ENCODE assay signal across 8 mouse cellular contexts in the genomic region with DNA sequence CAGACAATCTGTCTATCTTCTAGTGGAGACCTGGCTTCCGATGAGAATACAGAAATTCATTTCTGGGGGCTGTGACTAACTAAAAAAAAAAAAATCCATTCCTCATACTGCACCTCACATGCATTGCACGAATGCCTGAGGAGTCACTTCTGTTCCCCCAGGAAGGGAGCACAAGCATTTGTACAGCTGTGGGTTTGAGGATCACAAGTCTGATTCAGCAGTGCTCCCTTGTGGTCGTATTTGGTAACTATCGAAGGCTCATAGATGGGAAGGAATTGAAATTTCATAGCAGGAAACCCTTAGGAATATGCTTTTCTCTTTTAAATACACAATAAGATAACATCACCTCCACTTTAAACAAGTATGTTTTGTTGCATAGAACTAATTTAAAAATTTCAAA. TPM values are rescaled to one million over a fixed set of nuclear protein-coding genes. Genes with fewer than 3 reads are reported as not detected.
A peak's percentile ranks its signal among the peaks of the same experiment; 100 is the strongest.
DNase-seq lines count a peak whose midpoint lies in the region; ATAC-seq and TF ChIP-seq lines count a peak whose summit lies in the region.

No protein-coding gene starts in this region.

- WGBS in bone marrow, adult 2 months = 8% methylated on average over 4 of the region's 4 CpGs
- 36% methylated on average over 4 of the region's 4 CpGs for WGBS in forebrain, embryonic 13.5 days
- 28% methylated on average over 4 of the region's 4 CpGs for WGBS in hindbrain, embryonic 14.5 days
- WGBS in midbrain, embryonic 15.5 days = 26% methylated on average over 4 of the region's 4 CpGs

- TF ChIP-seq CTCF in bone marrow, adult 2 months (IDR thresholded peaks at IDR 0.05; ENCODE audit: control insufficient read depth, insufficient read depth, low read length) = peak; percentile 37; the same call in 1 of the 2 replicates
- TF ChIP-seq CTCF in left cerebral cortex, adult 2 months (IDR thresholded peaks at IDR 0.05) = peak; percentile 77

- intact Hi-C loops in left cerebral cortex, adult 2 months (cut with DNase I) = loop anchor here (2.0 to 5.0 kb wide), 3 partner anchors 99 to 689 kb away; no protein-coding TSS in a partner anchor

- H3K9me3 ChIP-seq in forebrain, embryonic 13.5 days (replicated peaks) = no peaks in the 10 kb centered on the region
- H3K9me3 ChIP-seq in hindbrain, embryonic 14.5 days (ENCODE audit: control insufficient read depth, low read length) = no peaks in the 10 kb centered on the region
- H3K9me3 ChIP-seq in midbrain, embryonic 15.5 days = no peaks in the 10 kb centered on the region

- H3K27ac ChIP-seq in bone marrow, adult 2 months (ENCODE audit: control insufficient read depth, insufficient read depth, low read depth, low read length, poor library complexity) = no peak overlapping the region
- no peak overlapping the region for H3K27ac ChIP-seq in forebrain, embryonic 13.5 days
- H3K27ac ChIP-seq in hindbrain, embryonic 14.5 days = no peak overlapping the region
- H3K27ac ChIP-seq in left cerebral cortex, adult 2 months = no peak overlapping the region
- no peak overlapping the region for H3K27ac ChIP-seq in midbrain, embryonic 15.5 days

- DNase-seq in ovary, postnatal 14 days (ENCODE audit: low spot score) = peak; percentile 62
- DNase-seq in ovary, postnatal 10 days (ENCODE audit: low spot score) = no peak
- peak; percentile 85 for DNase-seq in hindbrain, embryonic 14.5 days (ENCODE audit: low spot score)
- peak; percentile 55 to 62 for DNase-seq in left cerebral cortex, adult 2 months (ENCODE audit: extremely low spot score in 1 of 2, low spot score in 2 of 2)
- DNase-seq in yolk sac, embryonic 10.5 days (ENCODE audit: low spot score) = peak; percentile 7

- no peaks in the 10 kb centered on the region for H3K4me1 ChIP-seq in bone marrow, adult 2 months (ENCODE audit: control insufficient read depth, insufficient read depth, low read length)
- H3K4me1 ChIP-seq in forebrain, embryonic 13.5 days = no peaks in the 10 kb centered on the region
- no peaks in the 10 kb centered on the region for H3K4me1 ChIP-seq in hindbrain, embryonic 14.5 days (replicated peaks; ENCODE audit: control insufficient read depth, insufficient read depth, low read length)
- H3K4me1 ChIP-seq in midbrain, embryonic 15.5 days = no peaks in the 10 kb centered on the region

- H3K36me3 ChIP-seq in forebrain, embryonic 13.5 days (ENCODE audit: poor library complexity, severe bottlenecking) = no peaks in the 10 kb centered on the region
- no peaks in the 10 kb centered on the region for H3K36me3 ChIP-seq in hindbrain, embryonic 14.5 days (replicated peaks; ENCODE audit: control insufficient read depth, insufficient read depth)
- H3K36me3 ChIP-seq in midbrain, embryonic 15.5 days (replicated peaks) = no peaks in the 10 kb centered on the region

- ATAC-seq in forebrain, embryonic 13.5 days = 0 out of 2 replicates have a peak, but pooled peaks have one; percentile 53
- ATAC-seq in hindbrain, embryonic 14.5 days (ENCODE audit: low FRiP score) = peak; percentile 55; the same call in 1 of the 2 replicates
- ATAC-seq in midbrain, embryonic 15.5 days (replicated peaks) = peak; percentile 54; the same call in 1 of the 2 replicates

- no peak overlapping the region for H3K4me2 ChIP-seq in forebrain, embryonic 13.5 days
- H3K4me2 ChIP-seq in hindbrain, embryonic 14.5 days (replicated peaks) = no peak overlapping the region
- H3K4me2 ChIP-seq in midbrain, embryonic 15.5 days = no peak overlapping the region

- H3K27me3 ChIP-seq in forebrain, embryonic 13.5 days = no peaks in the 10 kb centered on the region
- no peaks in the 10 kb centered on the region for H3K27me3 ChIP-seq in hindbrain, embryonic 14.5 days (ENCODE audit: control insufficient read depth, insufficient read depth, low read length)
- no peaks in the 10 kb centered on the region for H3K27me3 ChIP-seq in midbrain, embryonic 15.5 days (replicated peaks)

- no peak overlapping the region for H3K4me3 ChIP-seq in bone marrow, adult 2 months (replicated peaks; ENCODE audit: control insufficient read depth, low read depth, low read length)
- H3K4me3 ChIP-seq in forebrain, embryonic 13.5 days = no peak overlapping the region
- no peak overlapping the region for H3K4me3 ChIP-seq in hindbrain, embryonic 14.5 days (replicated peaks; ENCODE audit: low read length)
- H3K4me3 ChIP-seq in left cerebral cortex, adult 2 months = no peak overlapping the region
- no peak overlapping the region for H3K4me3 ChIP-seq in midbrain, embryonic 15.5 days

- no peak for TF ChIP-seq POLR2A in bone marrow, adult 2 months (IDR thresholded peaks at IDR 0.05; ENCODE audit: borderline replicate concordance, control insufficient read depth, low read depth, low read length)

- no peak overlapping the region for H3K9ac ChIP-seq in forebrain, embryonic 13.5 days
- no peak overlapping the region for H3K9ac ChIP-seq in hindbrain, embryonic 14.5 days
- no peak overlapping the region for H3K9ac ChIP-seq in midbrain, embryonic 15.5 days

RNA-seq across cellular contexts. Expression of gene Icos, which starts 16.6 kb away (rescaled TPM):
- polyA plus RNA-seq in bone marrow, adult 2 months (2011; ENCODE audit: insufficient read depth, insufficient read length, low replicate concordance, missing spikeins) = not detected in 2 replicates
- 0.06 TPM in 1 of 2 replicates, not detected in the other for polyA plus RNA-seq in forebrain, embryonic 13.5 days (2015; fragmentation: Nextera tagmentation; extraction: Ambion mirVana)
- polyA plus RNA-seq in hindbrain, embryonic 14.5 days (2014; fragmentation: Nextera tagmentation; extraction: Ambion mirVana) = 0.10 and 0.19 TPM in 2 replicates
- under 1 TPM in 1 of 2 experiments, not detected in 1; 0.09 TPM for total RNA-seq in left cerebral cortex, adult 2 months (2021)
- not detected in 2 replicates for polyA plus RNA-seq in midbrain, embryonic 15.5 days (2015; fragmentation: Nextera tagmentation; extraction: Ambion mirVana)
